Mouse (Mus musculus) liver, adult 2 months (tissue): Measurements from ENCODE around the gene Nadk.

Source experiments
- CTCF ChIP-seq: fragments of 200-500 bp; IDR thresholded peaks from 2 replicates; pipeline ENCODE4 v1.5.1; 2011; ENCODE audit warnings: low read depth, low read length, control low read depth
- POLR2A ChIP-seq: fragments of 200-500 bp; IDR thresholded peaks from 2 replicates; pipeline ENCODE4 v1.6.1; 2011; ENCODE audit warnings: low read length, control low read depth; ENCODE audit not compliant: insufficient read depth; ENCODE audit errors: extremely low read depth

- TF ChIP-seq POLR2A = no peak
- no peak for TF ChIP-seq CTCF
These were observed 16.4 kb downstream of the Nadk start for GRCm38 (mm10) chr4:155578336-155579125.
